Mouse (Mus musculus): ENCODE measurements around the gene Syf2. TPM values are rescaled to one million over a fixed set of nuclear protein-coding genes. Genes with fewer than 3 reads are reported as not detected.
A peak's percentile ranks its signal among the peaks of the same experiment; 100 is the strongest.

Syf2 gene
- total RNA-seq, 2 experiments from 2014 or later, result 58.8 to 69.7 TPM

GRCm38 (mm10) chr4:134923258-134924018 is 7.3 kb upstream of the Syf2 start, which contains the start of gene Rsrp1:
Gene Rsrp1 (plus strand): TSS chr4:134923592.
- DNase-seq (ENCODE audit: low spot score in 2 of 2), result peak; percentile 96 to 98

- no peak for DNase-seq (ENCODE audit: low spot score in 2 of 2)
Measured at GRCm38 (mm10) chr4:134924019-134924741, 6.5 kb upstream of the Syf2 start.

GRCm38 (mm10) chr4:134925206-134925605 is 5.5 kb upstream of the Syf2 start:
- no peak for DNase-seq (ENCODE audit: low spot score in 2 of 2)

GRCm38 (mm10) chr4:134927815-134928463 is 2.8 kb upstream of the Syf2 start:
- DNase-seq (ENCODE audit: low spot score in 2 of 2), result no peak

- DNase-seq (ENCODE audit: low spot score in 2 of 2), result no peak
Measured at GRCm38 (mm10) chr4:134928464-134928836, 2.2 kb upstream of the Syf2 start.

GRCm38 (mm10) chr4:134929536-134929935 is 1.2 kb upstream of the Syf2 start:
- DNase-seq (ENCODE audit: low spot score in 2 of 2), result no peak

- DNase-seq (ENCODE audit: low spot score in 2 of 2), result no peak
Measured at GRCm38 (mm10) chr4:134930190-134930589, 508 bp upstream of the Syf2 start.

GRCm38 (mm10) chr4:134937240-134938176 is 6.8 kb downstream of the Syf2 start:
- no peak for DNase-seq (ENCODE audit: low spot score in 2 of 2)

- no peak for DNase-seq (ENCODE audit: low spot score in 2 of 2)
Measured at GRCm38 (mm10) chr4:134939900-134940299, 9.2 kb downstream of the Syf2 start.

GRCm38 (mm10) chr4:134943758-134944538 is 13.2 kb downstream of the Syf2 start:
- DNase-seq (ENCODE audit: low spot score in 2 of 2), result peak in 1 of 2 experiments; percentile 60

- peak; percentile 74 to 88 for DNase-seq (ENCODE audit: low spot score in 2 of 2)
Measured at GRCm38 (mm10) chr4:134946024-134946744, 15.5 kb downstream of the Syf2 start.

- DNase-seq (ENCODE audit: low spot score in 2 of 2), result no peak
Measured at GRCm38 (mm10) chr4:134950518-134951091, 19.9 kb downstream of the Syf2 start.

- no peak for DNase-seq (ENCODE audit: low spot score in 2 of 2)
Measured at GRCm38 (mm10) chr4:134954461-134954860, 23.8 kb downstream of the Syf2 start.

GRCm38 (mm10) chr4:134955196-134955595 is 24.5 kb downstream of the Syf2 start:
- DNase-seq (ENCODE audit: low spot score in 2 of 2), result no peak

GRCm38 (mm10) chr4:134955845-134956244 is 25.1 kb downstream of the Syf2 start:
- DNase-seq (ENCODE audit: low spot score in 2 of 2), result no peak

GRCm38 (mm10) chr4:134956328-134956727 is 25.6 kb downstream of the Syf2 start:
- DNase-seq (ENCODE audit: low spot score in 2 of 2), result peak in 1 of 2 experiments; percentile 69

GRCm38 (mm10) chr4:134963021-134963776 is 32.5 kb downstream of the Syf2 start:
- DNase-seq (ENCODE audit: low spot score in 2 of 2), result no peak

- no peak for DNase-seq (ENCODE audit: low spot score in 2 of 2)
Measured at GRCm38 (mm10) chr4:134967887-134968604, 37.3 kb downstream of the Syf2 start.

All from layer of hippocampus, adult 18-20 months (tissue).